Mouse (Mus musculus) c-Kit-positive CD71-positive TER-119-negative erythroid progenitor cells, embryonic 14.5 days (primary cell): ENCODE data around the gene Palld.

Experiments used
- DNase-seq: peaks from one replicate; pipeline ENCODE4 v3.0.0-alpha.2; 2013; ENCODE audit warnings: low read depth

Gene Palld

DNA sequence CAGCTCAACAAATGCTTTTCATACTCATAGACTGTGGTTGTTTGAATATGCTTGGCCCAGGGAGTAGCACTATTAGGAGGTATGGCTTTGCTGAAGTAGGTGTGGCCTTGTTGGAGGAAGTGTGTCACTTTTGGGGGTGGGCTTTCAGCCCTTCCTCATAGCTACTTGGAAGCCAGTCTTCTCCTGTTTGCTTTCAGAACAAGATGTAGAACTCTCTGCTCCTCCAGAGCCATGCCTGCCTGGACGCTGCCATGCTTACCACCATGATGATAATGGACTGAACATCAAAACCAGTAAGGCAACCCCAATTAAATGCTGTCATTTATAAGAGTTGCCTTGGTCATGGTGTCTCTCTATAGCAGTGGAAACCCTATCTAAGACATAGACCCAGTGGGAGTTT is 217.2 kb downstream of the Palld start:
- DNase-seq: no peak

DNA sequence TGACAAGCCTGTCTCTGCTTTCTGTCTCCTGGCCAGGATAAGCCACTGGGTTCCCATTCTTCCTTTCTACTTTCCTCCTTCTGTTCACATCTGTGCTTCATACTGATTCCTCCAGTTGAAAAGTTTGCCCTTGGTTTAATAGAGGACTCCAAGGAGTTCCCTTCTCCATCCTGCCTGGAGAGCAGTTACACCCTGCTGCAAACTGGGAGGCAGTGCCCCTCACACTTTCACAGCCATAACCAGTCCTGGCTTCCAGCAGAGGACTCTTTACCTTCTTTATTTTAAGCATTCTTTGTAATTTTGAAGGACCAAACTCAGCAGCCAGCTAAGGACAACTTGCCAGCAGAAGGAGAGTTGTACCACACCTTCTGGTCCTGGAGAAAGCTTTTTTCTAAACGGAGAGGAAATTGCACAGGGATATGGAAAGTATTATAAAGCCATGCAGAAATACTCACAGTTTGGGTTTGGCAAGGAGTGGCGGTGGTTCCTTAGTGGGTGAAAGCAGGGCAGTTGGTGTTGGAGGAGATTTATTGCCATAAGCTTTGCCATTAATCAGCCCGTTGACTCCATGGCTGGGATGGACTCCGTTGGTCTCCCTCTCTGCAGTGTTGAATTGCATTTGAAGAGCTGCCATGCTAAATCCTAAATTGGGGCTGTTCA is 218.1 kb downstream of the Palld start:
- DNase-seq: no peak

DNA sequence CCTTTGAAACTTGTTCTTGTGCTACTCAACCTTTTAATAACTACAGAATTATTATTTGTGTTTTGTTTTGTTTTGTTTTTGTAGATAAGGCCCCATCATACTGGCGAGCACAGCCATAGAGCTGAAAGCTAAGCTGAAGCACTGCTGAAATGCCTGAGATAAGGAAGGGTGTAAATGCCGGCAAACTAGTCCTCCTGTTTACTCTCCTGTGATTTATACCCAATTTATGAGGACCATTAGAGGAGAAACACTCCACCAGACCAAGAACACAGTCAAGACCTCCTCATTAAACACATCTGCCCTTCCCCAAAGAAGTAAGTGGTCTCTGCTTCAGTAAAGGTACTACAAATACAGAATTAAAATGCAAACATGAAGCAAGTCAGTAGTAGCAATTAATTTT is 219.6 kb downstream of the Palld start:
- DNase-seq: no peak

DNA sequence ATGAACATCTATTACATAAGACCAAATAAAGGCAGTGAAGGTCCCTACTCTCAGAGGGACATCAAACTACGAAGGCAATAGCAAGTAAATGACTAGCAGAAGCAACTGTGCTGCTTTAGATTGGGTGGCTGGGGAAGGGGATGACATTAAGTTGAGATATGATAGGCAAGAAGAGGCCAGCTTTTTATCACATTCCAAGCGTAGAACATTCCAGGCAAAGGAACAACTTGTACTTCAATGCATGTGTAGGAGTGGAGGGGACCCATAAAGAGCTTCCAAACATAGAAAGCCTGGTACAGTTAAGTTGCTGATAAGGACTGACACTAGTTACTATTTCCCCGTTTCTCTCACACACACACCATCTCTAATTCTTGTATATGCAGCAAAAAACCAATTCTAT is 221.3 kb downstream of the Palld start:
- no peak for DNase-seq

DNA sequence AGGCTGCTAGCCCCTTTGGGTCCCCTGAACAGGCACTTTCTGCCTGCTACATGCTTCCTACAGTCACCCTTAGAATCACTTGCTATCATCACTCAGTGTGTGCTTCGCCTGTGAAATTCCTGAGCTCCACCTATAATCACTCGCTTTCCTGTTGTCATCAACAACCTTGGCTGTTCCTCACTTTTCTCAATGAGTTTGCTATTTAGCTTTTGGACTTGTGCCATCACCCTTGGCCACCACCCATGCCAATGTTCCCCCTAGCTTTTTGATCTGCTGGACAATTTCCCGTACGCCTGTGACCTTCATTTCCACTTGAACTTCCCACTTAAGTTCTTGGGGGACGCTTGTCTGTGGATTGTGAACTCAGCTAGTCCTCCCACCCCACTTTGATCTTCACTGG is 225.3 kb downstream of the Palld start:
- DNase-seq: no peak

DNA sequence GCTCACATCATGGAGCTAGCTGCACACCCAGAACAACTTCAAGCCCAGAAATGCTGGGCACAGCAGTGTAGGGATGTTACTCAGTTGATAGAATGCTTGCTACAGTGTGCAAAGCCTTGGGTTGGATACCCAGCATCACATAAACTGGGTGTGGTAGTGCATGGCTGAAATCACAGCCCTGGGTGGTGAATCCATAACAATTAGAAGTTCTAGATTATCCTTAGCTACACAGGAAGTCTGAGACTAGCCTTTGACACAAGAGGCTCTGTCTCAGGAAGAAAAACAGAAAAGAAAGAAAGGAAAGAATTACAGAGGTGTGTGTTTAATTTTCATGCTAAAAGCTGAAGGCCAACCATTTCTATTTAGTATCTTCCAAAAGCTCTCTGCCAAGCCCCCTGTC is 231.3 kb downstream of the Palld start:
- DNase-seq: no peak

DNA sequence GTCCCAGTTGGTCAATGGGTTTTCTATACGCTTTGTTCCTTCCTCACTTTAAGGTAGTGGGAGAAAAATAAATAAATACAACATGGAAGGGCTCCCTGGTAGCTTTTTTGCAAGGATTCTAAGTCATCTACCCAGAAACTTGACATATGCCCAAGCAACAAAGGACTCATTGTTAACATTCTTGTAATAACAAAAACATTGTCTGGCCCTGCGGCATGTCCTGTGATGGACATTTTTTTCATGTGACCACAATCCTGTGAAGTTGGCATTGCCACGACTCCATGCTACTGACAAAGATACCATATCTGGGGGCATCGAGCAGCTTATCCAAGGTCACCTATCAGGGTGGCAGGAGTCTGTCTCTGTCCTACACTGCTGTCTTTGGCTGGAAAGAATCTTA is 232.1 kb downstream of the Palld start:
- no peak for DNase-seq

DNA sequence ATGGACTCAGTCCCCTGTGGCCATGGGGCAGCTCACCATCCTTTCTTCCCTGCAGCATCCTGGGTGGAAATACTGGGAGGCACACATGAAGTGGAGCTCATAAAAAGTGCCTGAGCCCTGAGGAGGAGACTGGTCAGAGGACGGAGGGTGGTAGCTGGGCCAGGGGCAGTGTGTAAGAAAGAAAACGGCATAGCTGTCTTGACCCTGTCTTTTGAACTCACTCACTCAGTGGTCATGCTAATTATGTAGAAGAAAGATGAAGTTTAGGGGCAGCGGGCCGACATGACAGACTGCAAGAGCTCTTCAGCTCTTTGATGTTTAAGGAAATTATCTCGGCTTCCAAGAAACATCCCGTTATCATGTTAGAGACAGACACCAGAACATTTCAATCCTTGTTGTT is 235.6 kb downstream of the Palld start:
- DNase-seq: no peak

DNA sequence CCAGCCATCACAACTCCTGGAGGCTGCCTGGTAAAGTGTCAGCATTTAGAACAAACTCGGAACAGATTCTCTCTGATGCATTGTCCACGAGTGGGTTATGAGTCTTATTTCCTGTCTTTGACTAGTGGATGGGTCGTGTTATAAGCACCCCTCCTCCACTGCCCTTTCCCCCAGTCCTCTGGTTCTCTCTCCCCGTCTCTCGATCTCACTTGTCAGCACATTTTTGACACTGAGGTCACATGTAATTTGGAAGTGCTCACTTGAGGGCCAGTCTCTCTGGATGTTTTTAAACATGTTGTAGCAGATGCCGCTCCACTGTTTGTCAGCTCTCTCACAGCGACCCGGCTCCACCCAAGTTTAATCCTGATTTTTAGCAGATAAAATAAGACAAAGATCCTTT is 237.5 kb downstream of the Palld start:
- DNase-seq: no peak

DNA sequence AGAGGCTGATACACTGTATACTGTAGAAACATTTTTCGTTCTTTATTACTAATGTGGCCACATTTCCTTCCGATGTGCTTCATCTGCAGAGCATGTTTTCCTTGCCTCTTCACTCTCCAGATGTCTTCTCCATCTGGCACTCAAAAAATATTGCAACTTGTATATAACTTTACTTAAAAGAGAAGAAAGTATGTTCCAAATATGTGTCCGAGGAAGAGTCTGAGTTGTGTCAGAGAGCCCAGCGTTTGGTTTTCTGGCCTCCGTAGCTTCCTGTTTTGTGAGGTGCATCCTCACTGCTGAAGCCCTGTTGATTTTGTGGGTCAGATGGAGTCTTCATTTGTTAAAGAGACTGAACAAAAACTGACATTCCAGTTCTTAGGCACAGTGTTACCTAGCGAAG is 238.3 kb downstream of the Palld start:
- no peak for DNase-seq

DNA sequence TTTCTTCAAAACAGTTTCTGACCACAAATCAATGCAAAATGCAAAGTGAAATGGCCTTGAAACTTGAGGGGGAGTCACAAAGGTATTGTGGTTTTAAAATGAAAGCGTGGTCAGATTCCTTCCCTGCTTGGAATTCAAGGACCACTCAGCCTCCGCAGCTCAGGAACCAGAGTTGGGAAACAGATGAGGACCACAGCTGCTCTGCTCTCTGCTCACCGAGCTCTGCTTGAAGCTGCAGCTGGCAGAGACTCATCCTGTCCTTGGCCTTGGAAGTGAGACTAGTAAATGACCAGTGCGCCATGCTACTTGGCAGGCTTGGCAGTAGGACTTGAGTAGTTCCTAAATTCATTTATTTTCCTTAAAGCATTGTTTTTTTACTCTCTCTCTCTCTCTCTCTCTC is 239.7 kb downstream of the Palld start:
- DNase-seq: no peak

DNA sequence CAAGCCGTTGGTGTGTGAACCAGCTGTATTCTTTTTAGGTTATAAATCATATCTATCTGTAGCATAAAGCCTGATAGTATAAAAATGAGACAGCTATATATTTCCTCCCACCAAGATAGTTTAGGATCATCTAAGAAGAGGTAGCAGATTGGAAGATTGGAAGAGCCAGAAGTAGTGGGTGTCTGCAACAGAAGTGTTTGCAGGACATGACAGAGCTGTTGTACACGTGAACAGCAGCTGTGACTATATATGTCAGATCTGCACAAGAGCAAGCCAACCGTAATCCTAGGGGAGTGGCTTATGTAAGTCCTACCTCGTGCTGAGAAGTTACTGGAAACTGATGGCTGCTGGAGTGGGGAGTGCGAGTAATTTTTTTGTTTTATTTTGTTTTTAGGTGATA is 240.9 kb downstream of the Palld start:
- DNase-seq: no peak

DNA sequence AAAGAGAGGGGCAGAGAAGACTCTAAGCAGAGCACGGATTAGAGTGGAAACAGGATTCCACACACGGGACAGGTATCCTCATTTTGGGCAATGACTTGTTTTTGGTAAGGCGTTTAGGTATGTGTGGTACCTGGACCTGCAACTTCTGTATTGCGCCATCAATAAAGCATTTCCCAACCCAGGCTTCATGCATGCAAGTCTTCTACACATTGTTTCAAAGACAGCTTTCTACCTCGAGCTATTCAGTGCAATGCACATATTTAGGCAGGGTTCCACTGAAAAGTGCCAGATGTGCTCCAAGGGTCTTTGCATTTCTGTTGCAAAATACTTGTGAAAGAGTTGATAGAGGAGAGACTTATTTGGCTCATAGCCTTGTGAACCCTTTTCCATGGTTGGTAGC is 241.5 kb downstream of the Palld start:
- no peak for DNase-seq

DNA sequence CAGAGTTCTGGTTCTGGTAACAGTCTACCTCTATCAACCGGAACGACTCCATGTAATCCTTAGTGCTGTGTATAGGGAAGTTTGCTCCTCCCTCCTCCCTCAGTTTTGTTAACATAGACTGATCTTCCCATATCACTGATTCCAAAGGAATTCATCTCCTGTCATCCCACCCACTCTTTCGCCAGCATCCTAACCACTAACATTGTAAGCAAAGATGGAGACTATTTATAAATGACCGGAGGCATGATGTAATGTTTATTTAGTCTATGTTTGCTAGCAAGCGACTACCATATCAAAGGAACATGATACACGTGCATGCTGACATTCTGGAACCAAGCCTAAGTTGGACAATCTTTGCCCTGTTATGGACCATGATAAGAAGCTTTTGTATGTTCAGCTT is 250.5 kb downstream of the Palld start:
- DNase-seq: no peak

DNA sequence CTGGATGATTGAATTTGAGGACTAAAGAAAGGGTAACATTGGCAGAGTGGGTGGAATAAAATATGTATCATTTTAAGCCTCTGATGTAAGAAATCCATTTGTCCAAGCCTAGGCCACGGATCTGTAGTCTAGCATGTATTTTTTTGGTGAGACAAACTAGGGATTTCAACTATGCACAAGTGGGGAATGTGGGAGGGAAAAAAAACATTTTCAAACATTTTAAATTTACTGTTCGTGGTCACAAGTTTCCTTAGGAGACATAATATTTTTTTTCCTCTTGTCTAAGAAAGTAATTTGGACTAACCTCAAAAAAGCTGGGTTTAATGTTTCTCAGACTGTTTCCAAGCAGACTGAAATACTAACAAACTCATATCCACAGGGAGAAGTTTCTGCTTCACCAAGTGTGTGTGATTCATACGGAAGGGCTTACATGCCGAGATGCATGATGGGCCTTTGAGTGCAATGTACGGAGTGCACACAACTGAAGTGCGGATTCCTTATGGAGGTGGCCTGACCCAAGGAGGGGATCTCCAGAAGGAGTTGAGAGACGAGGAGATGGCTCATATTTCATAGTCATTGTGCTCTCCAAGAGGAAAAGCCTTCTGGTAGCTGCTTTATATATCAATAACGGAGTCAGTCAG is 256.2 kb downstream of the Palld start:
- no peak for DNase-seq

DNA sequence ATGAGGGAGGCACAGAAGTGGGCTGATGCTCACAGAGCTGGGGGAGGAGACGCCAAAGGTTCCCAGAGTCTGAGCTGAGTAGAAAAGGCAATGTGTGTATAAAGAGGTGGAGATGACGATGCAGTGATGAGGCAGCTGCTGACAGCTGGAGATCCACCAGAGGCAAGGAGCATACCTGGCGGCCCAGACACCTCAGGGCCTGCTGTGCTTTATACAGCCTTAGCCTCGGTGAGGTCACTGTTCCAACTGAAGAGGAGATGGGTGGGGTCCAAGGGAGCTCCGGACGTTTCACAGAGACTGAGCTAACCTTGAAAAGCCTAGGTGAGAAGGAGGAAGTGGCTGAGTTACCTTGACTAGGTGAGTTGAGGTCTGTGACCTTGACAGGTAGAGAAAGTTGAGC is 256.8 kb downstream of the Palld start:
- no peak for DNase-seq

DNA sequence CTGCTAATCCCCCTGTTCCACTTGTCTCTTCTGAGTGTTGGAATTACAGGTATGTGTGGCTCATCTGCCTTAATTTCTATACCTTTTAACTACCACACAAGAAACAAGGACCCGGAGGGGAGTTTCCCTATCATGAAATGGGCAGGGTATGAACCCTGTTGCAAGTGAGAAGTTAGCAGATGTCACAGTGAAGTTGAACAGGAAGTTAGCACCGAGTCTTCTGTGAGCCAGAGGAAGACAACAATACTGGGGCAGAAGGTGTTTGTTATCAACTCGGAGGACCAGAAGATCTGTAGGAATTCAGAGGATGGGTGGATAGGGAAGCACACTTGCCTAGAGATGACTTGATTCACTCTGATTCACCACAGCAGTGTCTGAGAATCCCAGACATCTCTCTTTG is 259.3 kb downstream of the Palld start:
- no peak for DNase-seq

DNA sequence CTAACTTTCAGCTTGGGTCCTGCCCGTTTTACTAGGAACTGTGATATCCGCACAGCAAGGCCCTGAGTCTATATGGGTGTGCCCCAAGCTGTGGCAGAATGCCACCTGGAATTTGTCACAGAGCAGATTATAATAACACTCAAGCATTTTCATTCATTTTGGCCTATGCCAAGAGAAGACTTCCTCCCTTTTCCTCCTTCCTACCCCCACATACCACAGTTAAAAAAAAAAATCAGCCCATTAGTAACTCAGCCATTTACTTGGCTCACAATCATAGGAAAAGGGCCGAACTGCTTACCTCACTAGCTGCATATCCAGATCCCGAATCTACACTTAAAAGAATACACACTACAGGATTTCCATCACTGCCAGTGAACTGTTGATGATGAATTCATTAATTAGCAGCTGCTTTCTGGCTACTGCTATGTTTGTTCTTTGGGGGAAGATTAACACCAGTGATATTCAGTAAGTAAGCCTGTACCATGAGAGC is 260.1 kb downstream of the Palld start:
- peak; percentile 20 for DNase-seq

DNA sequence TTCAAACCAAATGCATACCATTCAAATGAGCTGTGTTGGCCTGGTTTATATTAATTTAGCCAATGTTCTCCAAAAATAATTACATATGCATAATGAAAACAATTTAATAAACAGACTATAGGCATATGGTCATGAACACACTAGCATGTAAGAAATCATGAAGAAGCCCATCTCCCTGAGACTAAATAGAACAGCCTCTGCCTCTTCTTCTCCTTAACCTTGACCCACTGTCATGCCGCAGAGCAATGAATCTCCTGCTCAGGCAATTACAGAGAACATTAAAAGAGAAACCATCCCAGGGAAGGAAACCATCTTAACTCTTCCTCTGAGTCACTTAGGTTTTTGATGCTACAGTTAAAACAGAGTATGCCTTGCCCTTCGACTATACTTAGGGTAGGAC is 262.9 kb downstream of the Palld start:
- DNase-seq: no peak

DNA sequence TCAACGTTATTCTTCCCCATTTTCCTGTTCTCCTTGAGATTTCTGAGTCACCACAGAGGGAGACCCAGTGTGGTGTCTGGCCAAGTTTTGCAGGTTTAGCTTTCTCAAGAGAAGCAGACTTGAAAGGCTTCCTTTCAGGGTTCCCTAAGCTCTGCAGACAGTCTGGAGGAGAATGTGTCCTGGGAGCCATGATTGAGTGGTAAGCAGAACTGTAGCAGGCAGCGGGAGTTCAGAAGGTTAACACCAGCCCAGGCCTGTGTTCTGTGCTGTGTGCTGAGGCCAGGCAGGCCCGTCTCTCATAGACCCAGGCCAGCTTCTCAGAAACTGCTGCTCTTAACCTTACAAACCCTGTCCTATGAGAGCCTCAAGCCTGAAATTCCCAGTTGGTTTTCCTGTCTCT is 263.5 kb downstream of the Palld start:
- DNase-seq: no peak

DNA sequence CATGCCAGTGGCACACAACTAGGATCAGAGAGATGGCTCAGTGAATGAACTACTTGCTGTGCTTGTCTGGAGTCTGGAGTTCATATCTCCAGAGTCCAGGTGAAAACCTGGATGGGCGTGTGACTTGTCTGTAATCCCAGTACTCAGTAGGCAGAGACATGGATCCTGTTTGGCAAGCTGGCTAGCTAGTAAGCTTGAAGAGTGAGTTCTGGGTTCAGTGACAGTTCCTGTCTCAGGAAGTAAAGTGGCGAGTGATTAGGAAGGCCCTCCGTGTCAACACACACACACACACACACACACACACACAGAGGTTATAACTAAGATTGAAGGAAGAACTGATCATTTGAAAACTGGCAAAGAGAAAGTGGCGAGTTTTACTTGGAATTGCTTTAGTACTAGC is 264.8 kb downstream of the Palld start:
- no peak for DNase-seq

DNA sequence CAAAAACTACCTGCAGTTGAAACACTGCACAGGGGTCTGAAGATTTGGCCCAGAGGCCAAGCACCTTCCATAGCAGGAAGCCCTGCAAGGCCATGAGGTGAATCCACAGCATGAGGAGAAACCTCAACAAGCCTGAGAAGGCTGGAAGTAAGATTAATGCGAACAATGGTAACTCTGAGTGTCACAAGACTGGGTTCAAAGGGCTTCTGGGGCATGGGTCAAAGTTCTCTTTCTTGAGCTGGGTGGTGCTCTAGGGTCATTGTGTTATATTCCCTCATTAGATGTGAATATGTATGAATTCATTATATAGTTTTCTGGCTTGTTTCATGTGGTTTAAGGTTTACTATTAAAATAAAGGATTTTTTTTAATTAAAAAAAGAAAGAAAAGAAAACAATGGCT is 267.7 kb downstream of the Palld start:
- no peak for DNase-seq

DNA sequence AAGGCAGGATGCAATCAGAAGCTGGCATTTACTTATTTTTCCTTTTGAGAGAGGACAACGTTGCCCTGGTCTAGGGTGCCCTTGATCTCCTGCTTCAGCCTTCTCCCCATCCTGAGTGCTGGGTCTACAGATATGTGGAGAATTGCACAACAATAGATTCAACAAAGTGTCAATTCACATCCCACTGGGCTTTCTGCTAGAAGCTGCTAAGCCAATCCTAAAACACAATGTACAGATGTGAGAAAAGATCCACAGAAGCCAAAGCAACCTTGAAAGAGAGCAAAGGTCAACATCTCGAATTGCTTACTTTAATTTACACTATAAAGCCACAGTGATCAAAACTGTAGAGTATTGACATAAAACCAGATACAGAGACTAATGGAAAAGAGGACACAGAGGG is 270.2 kb downstream of the Palld start:
- no peak for DNase-seq

DNA sequence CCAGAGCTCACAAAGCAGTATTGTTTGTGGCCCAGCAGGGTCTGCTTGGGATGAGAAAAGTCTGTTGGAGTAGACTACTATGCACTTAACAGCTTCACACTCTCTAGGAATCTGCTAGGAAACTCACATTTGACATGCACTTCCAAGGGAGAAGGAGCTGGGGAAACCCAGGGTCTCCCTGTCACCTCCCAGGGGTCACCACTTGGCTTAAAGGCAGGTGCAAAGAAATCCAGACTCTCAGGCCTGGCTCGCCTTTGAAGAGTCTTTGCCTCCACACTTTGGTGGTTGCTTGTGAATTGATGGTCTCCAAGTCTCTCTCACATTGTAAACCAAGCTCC is 272.9 kb downstream of the Palld start:
- no peak for DNase-seq
